Comparison of ENCODE assay signal across 9 mouse cellular contexts in genomic region chr3:107786980-107787612, GRCm38 (mm10). TPM values are rescaled to one million over a fixed set of nuclear protein-coding genes. Genes with fewer than 3 reads are reported as not detected.
A peak's percentile ranks its signal among the peaks of the same experiment; 100 is the strongest.
DNase-seq lines count a peak whose midpoint lies in the region; ATAC-seq and TF ChIP-seq lines count a peak whose summit lies in the region.
"Had no signal": no experiment of that assay in that cellular context is flagged by ENCODE, and none has a peak within 500 bp of the region (broad histone marks: within the 10 kb centered on the region; RNA-seq: fewer than 3 reads in every experiment).

No protein-coding gene starts in this region.

- TF ChIP-seq CTCF in gastrocnemius, adult 2 months (IDR thresholded peaks at IDR 0.05): no peak
- TF ChIP-seq CTCF in kidney, postnatal 0 days (IDR thresholded peaks at IDR 0.05; ENCODE audit: low read depth): no peak
- no peak for TF ChIP-seq CTCF in stomach, postnatal 0 days (IDR thresholded peaks at IDR 0.05; ENCODE audit: low read depth)

- 27% methylated on average over 11 of the region's 11 CpGs for WGBS in midbrain, embryonic 12.5 days
- WGBS in midbrain, embryonic 14.5 days: 28% methylated on average over 11 of the region's 11 CpGs
- WGBS in kidney, postnatal 0 days: 17% methylated on average over 11 of the region's 11 CpGs
- 37% methylated on average over 11 of the region's 11 CpGs for WGBS in stomach, postnatal 0 days

- TF ChIP-seq EP300 in stomach, postnatal 0 days (optimal IDR thresholded peaks at IDR 0.05): no peak

- peaks cover 16% of the 10 kb centered on the region for H3K4me1 ChIP-seq in midbrain, embryonic 12.5 days
- H3K4me1 ChIP-seq in midbrain, embryonic 14.5 days (ENCODE audit: control insufficient read depth, insufficient read depth, low read length): peaks cover 11% of the 10 kb centered on the region
- peaks cover 17% of the 10 kb centered on the region for H3K4me1 ChIP-seq in kidney, postnatal 0 days (replicated peaks; ENCODE audit: insufficient read depth, low read length)
- no peaks in the 10 kb centered on the region; the same call in none of the 2 replicates for H3K4me1 ChIP-seq in stomach, postnatal 0 days (replicated peaks; ENCODE audit: control insufficient read depth, insufficient read depth)

- H3K27ac ChIP-seq in gastrocnemius, adult 2 months: peak overlapping the region; percentile 71
- H3K27ac ChIP-seq in midbrain, embryonic 12.5 days (replicated peaks): no peak overlapping the region
- H3K27ac ChIP-seq in midbrain, embryonic 14.5 days (replicated peaks; ENCODE audit: low read depth, low read length): no peak overlapping the region
- H3K27ac ChIP-seq in kidney, postnatal 0 days: no peak overlapping the region; the same call in 1 of the 2 replicates
- H3K27ac ChIP-seq in stomach, postnatal 0 days (replicated peaks): 0 out of 2 replicates have a peak overlapping the region, but pooled peaks have one; percentile 18

- no peaks in the 10 kb centered on the region for H3K9me3 ChIP-seq in midbrain, embryonic 12.5 days
- no peaks in the 10 kb centered on the region for H3K9me3 ChIP-seq in midbrain, embryonic 14.5 days (ENCODE audit: control insufficient read depth, low read length)
- no peaks in the 10 kb centered on the region for H3K9me3 ChIP-seq in kidney, postnatal 0 days (replicated peaks; ENCODE audit: low read length)
- no peaks in the 10 kb centered on the region for H3K9me3 ChIP-seq in stomach, postnatal 0 days (ENCODE audit: control insufficient read depth, low read length)

- no peaks in the 10 kb centered on the region; the same call in 1 of the 2 replicates for H3K27me3 ChIP-seq in midbrain, embryonic 12.5 days
- H3K27me3 ChIP-seq in midbrain, embryonic 14.5 days (ENCODE audit: control insufficient read depth, insufficient read depth, low read length): no peaks in the 10 kb centered on the region
- no peaks in the 10 kb centered on the region for H3K27me3 ChIP-seq in kidney, postnatal 0 days (ENCODE audit: insufficient read depth, low read length)
- no peaks in the 10 kb centered on the region for H3K27me3 ChIP-seq in stomach, postnatal 0 days (ENCODE audit: control insufficient read depth, insufficient read depth, low read length)

- no peaks in the 10 kb centered on the region for H3K36me3 ChIP-seq in midbrain, embryonic 12.5 days
- no peaks in the 10 kb centered on the region for H3K36me3 ChIP-seq in midbrain, embryonic 14.5 days (ENCODE audit: control insufficient read depth, insufficient read depth, low read length)
- H3K36me3 ChIP-seq in kidney, postnatal 0 days (ENCODE audit: insufficient read depth, low read length): no peaks in the 10 kb centered on the region
- no peaks in the 10 kb centered on the region for H3K36me3 ChIP-seq in stomach, postnatal 0 days (ENCODE audit: control insufficient read depth, insufficient read depth, low read length)

- ATAC-seq in midbrain, embryonic 12.5 days (ENCODE audit: low FRiP score, low read depth): no peak
- no peak for ATAC-seq in midbrain, embryonic 14.5 days (ENCODE audit: low FRiP score, low TSS enrichment)
- peak; percentile 70 for ATAC-seq in kidney, postnatal 0 days (replicated peaks; ENCODE audit: low FRiP score, low read depth)
- ATAC-seq in stomach, postnatal 0 days (ENCODE audit: low FRiP score, low TSS enrichment): no peak

- no peak overlapping the region for H3K9ac ChIP-seq in midbrain, embryonic 12.5 days (replicated peaks)
- H3K9ac ChIP-seq in midbrain, embryonic 14.5 days (replicated peaks; ENCODE audit: low read length): no peak overlapping the region
- 0 out of 2 replicates have a peak overlapping the region, but pooled peaks have one; percentile 1 for H3K9ac ChIP-seq in kidney, postnatal 0 days (ENCODE audit: low read depth, low read length)
- no peak overlapping the region for H3K9ac ChIP-seq in stomach, postnatal 0 days (ENCODE audit: low read length)

- H3K4me2 ChIP-seq in midbrain, embryonic 12.5 days (replicated peaks): 0 out of 2 replicates have a peak overlapping the region, but pooled peaks have one; percentile 12
- H3K4me2 ChIP-seq in midbrain, embryonic 14.5 days (ENCODE audit: low read length): no peak overlapping the region
- H3K4me2 ChIP-seq in kidney, postnatal 0 days (ENCODE audit: low read length): peak overlapping the region; percentile 0; the same call in 1 of the 2 replicates
- H3K4me2 ChIP-seq in stomach, postnatal 0 days (replicated peaks; ENCODE audit: low read depth): no peak overlapping the region

- H3K4me3 ChIP-seq in gastrocnemius, adult 2 months: no peak overlapping the region; the same call in 1 of the 2 replicates
- H3K4me3 ChIP-seq in midbrain, embryonic 12.5 days: no peak overlapping the region
- H3K4me3 ChIP-seq in midbrain, embryonic 14.5 days (replicated peaks; ENCODE audit: low read depth, low read length): no peak overlapping the region
- no peak overlapping the region for H3K4me3 ChIP-seq in kidney, postnatal 0 days (replicated peaks; ENCODE audit: low read depth, low read length)
- no peak overlapping the region for H3K4me3 ChIP-seq in stomach, postnatal 0 days (ENCODE audit: low read depth, low read length)

- no peak for DNase-seq in gastrocnemius, adult 2 months
- no peak for DNase-seq in gastrocnemius, postnatal 4 days (ENCODE audit: low spot score in 2 of 2)
- no peak for DNase-seq in midbrain, embryonic 14.5 days
- DNase-seq in kidney, postnatal 0 days (ENCODE audit: low spot score): peak; percentile 64
- DNase-seq in stomach, postnatal 0 days (ENCODE audit: low spot score): no peak
- no peak for DNase-seq in urinary bladder, adult 2 months (ENCODE audit: low spot score)
- no peak for DNase-seq in left cerebral cortex, postnatal 36 days (ENCODE audit: low spot score in 2 of 2)
- DNase-seq: cerebellum, postnatal 36 days had no signal

- intact Hi-C loops in gastrocnemius, adult 2 months (cut with DNase I): no loop called here
- intact Hi-C loops in left cerebral cortex, postnatal 36 days (cut with DNase I): no loop called here

RNA-seq across cellular contexts. Expression of gene Csf1, which starts 26.8 kb away (rescaled TPM):
- total RNA-seq in gastrocnemius, adult 2 months (2021): 1 to 10 TPM; 7.9 to 8.5 TPM
- total RNA-seq in gastrocnemius, postnatal 4 days (2021): 10 to 100 TPM; 25.8 to 26.4 TPM
- 7.1 and 8.5 TPM in 2 replicates for polyA plus RNA-seq in midbrain, embryonic 12.5 days (2016; fragmentation: Nextera tagmentation; extraction: Ambion mirVana)
- polyA plus RNA-seq in midbrain, embryonic 14.5 days (2014; fragmentation: Nextera tagmentation; extraction: Ambion mirVana): 2.3 and 7.6 TPM in 2 replicates
- 7.8 and 8.7 TPM in 2 replicates for polyA plus RNA-seq in kidney, postnatal 0 days (2015; fragmentation: Nextera tagmentation; extraction: Ambion mirVana)
- polyA plus RNA-seq in stomach, postnatal 0 days (2015; fragmentation: Nextera tagmentation; extraction: Ambion mirVana): 13.1 and 14.7 TPM in 2 replicates
- polyA plus RNA-seq in urinary bladder, adult 2 months (2012; rRNA removed): 33.2 and 34.9 TPM in 2 replicates
- total RNA-seq in left cerebral cortex, postnatal 36 days (2021): 10 to 100 TPM; 12.4 to 14.0 TPM

Comparison
In these comparisons a context has a peak if more than half of its experiments do, and no peak if none do; other contexts are left out.
1. H3K4me2 ChIP-seq: peak in midbrain, embryonic 12.5 days (single experiment) and kidney, postnatal 0 days (single experiment); none in midbrain, embryonic 14.5 days (single experiment) and stomach, postnatal 0 days (single experiment).
2. H3K27ac ChIP-seq: peak in gastrocnemius, adult 2 months (single experiment) and stomach, postnatal 0 days (single experiment); none in midbrain, embryonic 12.5 days (single experiment), midbrain, embryonic 14.5 days (single experiment) and kidney, postnatal 0 days (single experiment).